Mouse (Mus musculus): ENCODE measurements around the gene Noct. TPM values are rescaled to one million over a fixed set of nuclear protein-coding genes. Genes with fewer than 3 reads are reported as not detected.

The Noct gene
- polyA plus RNA-seq, 1 experiment from 2014 or later: 12.0 TPM

GRCm38 (mm10) chr3:51252689-51253402 is 28.6 kb downstream of the Noct start:
- Histone ChIP-seq H3K36me3 (ENCODE audit: control insufficient read depth, insufficient read depth, low read length) (peaks cover 94% of the 10 kb centered on the region), H3K9ac (ENCODE audit: low read length) (no peak overlapping the region), H3K27me3 (ENCODE audit: control insufficient read depth, insufficient read depth, low read length) (no peaks in the 10 kb centered on the region), H3K9me3 (ENCODE audit: control insufficient read depth, low read length) (no peaks in the 10 kb centered on the region), H3K27ac (replicated peaks in 1 of 2; ENCODE audit: control insufficient read depth in 1 of 2, insufficient read depth in 1 of 2, low read depth in 2 of 2, low read length in 2 of 2) (no peak overlapping the region), H3K4me3 (ENCODE audit: control insufficient read depth in 1 of 2, insufficient read depth in 1 of 2, low read depth in 1 of 2, low read length in 2 of 2) (no peak overlapping the region), H3K4me1 (ENCODE audit: control insufficient read depth in 2 of 2, insufficient read depth in 2 of 2, low read length in 2 of 2) (peaks cover 0 to 2% of the 10 kb centered on the region in 2 experiments; a peak in 1 of 4 replicates), H3K4me2 (ENCODE audit: low read length) (no peak overlapping the region)
- no peak for ATAC-seq (ENCODE audit: insufficient number of reproducible peaks, insufficient read depth, low FRiP score, low read depth)
- 87% methylated on average over 12 of the region's 12 CpGs for WGBS

DNA sequence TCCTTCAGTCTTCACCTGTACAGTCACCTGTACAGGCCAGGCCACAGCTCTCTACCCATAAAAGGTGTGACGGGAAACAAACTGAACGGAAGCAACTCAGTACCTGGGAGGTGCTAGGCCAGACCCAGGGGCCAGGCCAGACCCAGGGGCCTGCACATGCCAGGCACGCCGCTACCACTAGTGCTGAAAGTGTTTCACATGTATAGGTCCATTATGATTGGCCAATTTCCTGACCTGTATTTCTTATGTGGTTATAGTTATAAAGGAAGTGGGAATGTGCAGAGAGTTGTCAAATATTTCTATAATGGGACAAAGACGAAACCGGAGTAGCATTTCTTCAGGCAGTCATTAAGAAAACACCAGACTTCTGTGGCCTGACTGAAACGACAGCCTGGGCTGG is 30.5 kb downstream of the Noct start:
- ATAC-seq (ENCODE audit: insufficient number of reproducible peaks, insufficient read depth, low FRiP score, low read depth): no peak
- peaks cover 96% of the 10 kb centered on the region for H3K36me3 ChIP-seq (ENCODE audit: control insufficient read depth, insufficient read depth, low read length)
- H3K27me3 ChIP-seq (ENCODE audit: control insufficient read depth, insufficient read depth, low read length): no peaks in the 10 kb centered on the region
- peaks cover 0 to 11% of the 10 kb centered on the region in 2 experiments; a peak in 2 of 4 replicates for H3K4me1 ChIP-seq (ENCODE audit: control insufficient read depth in 2 of 2, insufficient read depth in 2 of 2, low read length in 2 of 2)
- no peak overlapping the region for H3K27ac ChIP-seq (replicated peaks in 1 of 2; ENCODE audit: control insufficient read depth in 1 of 2, insufficient read depth in 1 of 2, low read depth in 2 of 2, low read length in 2 of 2)
- WGBS: 89% methylated on average over 7 of the region's 7 CpGs
- no peaks in the 10 kb centered on the region for H3K9me3 ChIP-seq (ENCODE audit: control insufficient read depth, low read length)
- no peak overlapping the region for H3K4me2 ChIP-seq (ENCODE audit: low read length)
- H3K9ac ChIP-seq (ENCODE audit: low read length): no peak overlapping the region
- no peak overlapping the region for H3K4me3 ChIP-seq (ENCODE audit: control insufficient read depth in 1 of 2, insufficient read depth in 1 of 2, low read depth in 1 of 2, low read length in 2 of 2)

- peaks cover 0 to 11% of the 10 kb centered on the region in 2 experiments; a peak in 2 of 4 replicates for H3K4me1 ChIP-seq (ENCODE audit: control insufficient read depth in 2 of 2, insufficient read depth in 2 of 2, low read length in 2 of 2)
- H3K9me3 ChIP-seq (ENCODE audit: control insufficient read depth, low read length): no peaks in the 10 kb centered on the region
- 84% methylated on average over 12 of the region's 12 CpGs for WGBS
- H3K4me3 ChIP-seq (ENCODE audit: control insufficient read depth in 1 of 2, insufficient read depth in 1 of 2, low read depth in 1 of 2, low read length in 2 of 2): no peak overlapping the region
- no peak overlapping the region for H3K4me2 ChIP-seq (ENCODE audit: low read length)
- H3K9ac ChIP-seq (ENCODE audit: low read length): no peak overlapping the region
- no peaks in the 10 kb centered on the region for H3K27me3 ChIP-seq (ENCODE audit: control insufficient read depth, insufficient read depth, low read length)
- no peak for ATAC-seq (ENCODE audit: insufficient number of reproducible peaks, insufficient read depth, low FRiP score, low read depth)
- no peak overlapping the region for H3K27ac ChIP-seq (replicated peaks in 1 of 2; ENCODE audit: control insufficient read depth in 1 of 2, insufficient read depth in 1 of 2, low read depth in 2 of 2, low read length in 2 of 2)
- H3K36me3 ChIP-seq (ENCODE audit: control insufficient read depth, insufficient read depth, low read length): peaks cover 98% of the 10 kb centered on the region
Measured at GRCm38 (mm10) chr3:51256450-51256849, 32.2 kb downstream of the Noct start.

GRCm38 (mm10) chr3:51258070-51258469 is 33.8 kb downstream of the Noct start:
- Histone ChIP-seq H3K4me2 (ENCODE audit: low read length) (no peak overlapping the region), H3K27me3 (ENCODE audit: control insufficient read depth, insufficient read depth, low read length) (no peaks in the 10 kb centered on the region), H3K4me1 (ENCODE audit: control insufficient read depth in 2 of 2, insufficient read depth in 2 of 2, low read length in 2 of 2) (peaks cover 0 to 11% of the 10 kb centered on the region in 2 experiments; a peak in 2 of 4 replicates), H3K9ac (ENCODE audit: low read length) (no peak overlapping the region), H3K27ac (replicated peaks in 1 of 2; ENCODE audit: control insufficient read depth in 1 of 2, insufficient read depth in 1 of 2, low read depth in 2 of 2, low read length in 2 of 2) (peak overlapping the region in 1 of 2 experiments; percentile 61; a peak in 2 of 4 replicates), H3K9me3 (ENCODE audit: control insufficient read depth, low read length) (no peaks in the 10 kb centered on the region), H3K4me3 (ENCODE audit: control insufficient read depth in 1 of 2, insufficient read depth in 1 of 2, low read depth in 1 of 2, low read length in 2 of 2) (no peak overlapping the region), H3K36me3 (ENCODE audit: control insufficient read depth, insufficient read depth, low read length) (peaks cover 99% of the 10 kb centered on the region)
- no peak for ATAC-seq (ENCODE audit: insufficient number of reproducible peaks, insufficient read depth, low FRiP score, low read depth)
- WGBS: 63% methylated on average over 5 of the region's 5 CpGs

GRCm38 (mm10) chr3:51262942-51263341 is 38.7 kb downstream of the Noct start:
- H3K4me3 ChIP-seq (ENCODE audit: control insufficient read depth in 1 of 2, insufficient read depth in 1 of 2, low read depth in 1 of 2, low read length in 2 of 2): no peak overlapping the region
- WGBS: 71% methylated on average over 8 of the region's 8 CpGs

GRCm38 (mm10) chr3:51268434-51268833 is 44.2 kb downstream of the Noct start:
- H3K4me1 ChIP-seq (ENCODE audit: control insufficient read depth in 2 of 2, insufficient read depth in 2 of 2, low read length in 2 of 2): peaks cover 6 to 32% of the 10 kb centered on the region in 2 experiments
- WGBS: 32% methylated on average over 12 of the region's 12 CpGs
- peaks cover 33% of the 10 kb centered on the region for H3K36me3 ChIP-seq (ENCODE audit: control insufficient read depth, insufficient read depth, low read length)
- H3K9me3 ChIP-seq (ENCODE audit: control insufficient read depth, low read length): no peaks in the 10 kb centered on the region
- H3K4me3 ChIP-seq (ENCODE audit: control insufficient read depth in 1 of 2, insufficient read depth in 1 of 2, low read depth in 1 of 2, low read length in 2 of 2): peak overlapping the region in 1 of 2 experiments; percentile 4; a peak in 2 of 4 replicates
- H3K27me3 ChIP-seq (ENCODE audit: control insufficient read depth, insufficient read depth, low read length): no peaks in the 10 kb centered on the region
- H3K4me2 ChIP-seq (ENCODE audit: low read length): peak overlapping the region; percentile 61
- peak overlapping the region; percentile 65 for H3K9ac ChIP-seq (ENCODE audit: low read length)
- H3K27ac ChIP-seq (replicated peaks in 1 of 2; ENCODE audit: control insufficient read depth in 1 of 2, insufficient read depth in 1 of 2, low read depth in 2 of 2, low read length in 2 of 2): peak overlapping the region; percentile 92 to 99
- peak; percentile 75; the same call in 1 of the 2 replicates for ATAC-seq (ENCODE audit: insufficient number of reproducible peaks, insufficient read depth, low FRiP score, low read depth)

More at GRCm38 (mm10) chr3:51262942-51263341, 38.7 kb downstream of the Noct start:
- Histone ChIP-seq H3K27ac (replicated peaks in 1 of 2; ENCODE audit: control insufficient read depth in 1 of 2, insufficient read depth in 1 of 2, low read depth in 2 of 2, low read length in 2 of 2) (no peak overlapping the region), H3K9me3 (ENCODE audit: control insufficient read depth, low read length) (no peaks in the 10 kb centered on the region), H3K9ac (ENCODE audit: low read length) (no peak overlapping the region), H3K4me1 (ENCODE audit: control insufficient read depth in 2 of 2, insufficient read depth in 2 of 2, low read length in 2 of 2) (peaks cover 0 to 18% of the 10 kb centered on the region in 2 experiments; a peak in 3 of 4 replicates), H3K27me3 (ENCODE audit: control insufficient read depth, insufficient read depth, low read length) (no peaks in the 10 kb centered on the region), H3K36me3 (ENCODE audit: control insufficient read depth, insufficient read depth, low read length) (peaks cover 86% of the 10 kb centered on the region), H3K4me2 (ENCODE audit: low read length) (no peak overlapping the region)
- ATAC-seq (ENCODE audit: insufficient number of reproducible peaks, insufficient read depth, low FRiP score, low read depth): no peak

DNA sequence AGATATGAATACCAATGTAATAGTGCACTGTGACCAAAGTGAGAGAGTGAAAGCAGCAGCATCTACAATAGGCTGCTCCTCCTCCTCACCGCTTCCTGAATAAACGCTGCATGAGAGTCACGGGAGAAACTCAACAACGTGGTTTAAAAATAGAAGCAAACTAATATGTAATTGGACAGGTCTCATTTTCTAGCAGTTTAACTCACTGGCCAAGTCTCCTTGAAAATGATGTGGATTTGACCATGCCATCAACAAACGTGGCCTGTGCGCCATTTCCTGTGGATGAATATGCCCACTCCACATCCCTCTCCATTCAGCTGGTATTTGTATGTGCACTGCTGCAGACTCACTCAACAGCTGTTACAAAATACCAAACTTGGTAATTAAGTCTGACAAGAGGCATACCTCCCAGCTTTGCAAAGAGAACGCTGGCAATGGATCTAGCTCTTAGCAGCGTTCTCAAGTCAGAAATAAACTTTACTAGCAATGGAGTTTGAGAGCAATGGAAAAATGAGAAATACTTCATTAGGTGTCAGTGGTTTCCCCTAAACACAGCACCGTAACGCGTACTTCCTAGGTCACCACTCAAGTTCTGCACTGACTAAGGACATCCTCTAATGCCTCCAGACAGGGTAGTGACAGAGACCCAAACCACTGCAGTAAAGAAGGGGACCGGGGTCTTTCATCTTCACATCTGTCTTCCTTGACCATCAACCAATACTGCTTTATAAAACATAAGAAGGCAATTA is 46.0 kb downstream of the Noct start:
- H3K4me2 ChIP-seq (ENCODE audit: low read length): peak overlapping the region; percentile 53

More for the DNA sequence above, 46.0 kb downstream of the Noct start:
- Histone ChIP-seq H3K4me1 (ENCODE audit: control insufficient read depth in 2 of 2, insufficient read depth in 2 of 2, low read length in 2 of 2) (peaks cover 6 to 38% of the 10 kb centered on the region in 2 experiments), H3K4me3 (ENCODE audit: control insufficient read depth in 1 of 2, insufficient read depth in 1 of 2, low read depth in 1 of 2, low read length in 2 of 2) (no peak overlapping the region), H3K9me3 (ENCODE audit: control insufficient read depth, low read length) (no peaks in the 10 kb centered on the region), H3K27me3 (ENCODE audit: control insufficient read depth, insufficient read depth, low read length) (no peaks in the 10 kb centered on the region), H3K27ac (replicated peaks in 1 of 2; ENCODE audit: control insufficient read depth in 1 of 2, insufficient read depth in 1 of 2, low read depth in 2 of 2, low read length in 2 of 2) (peak overlapping the region; percentile 92 to 93), H3K36me3 (ENCODE audit: control insufficient read depth, insufficient read depth, low read length) (peaks cover 15% of the 10 kb centered on the region), H3K9ac (ENCODE audit: low read length) (peak overlapping the region; percentile 66)
- WGBS: 36% methylated on average over 12 of the region's 12 CpGs
- 0 out of 2 replicates have a peak, but pooled peaks have one; percentile 69 for ATAC-seq (ENCODE audit: insufficient number of reproducible peaks, insufficient read depth, low FRiP score, low read depth)
